Mouse (Mus musculus): ENCODE results near the gene Elmod2.

Elmod2 gene

GRCm38 (mm10) chr8:83278431-83278830 is 53.9 kb downstream of the Elmod2 start:
- DNase-seq (ENCODE audit: low read depth, low spot score): no peak

GRCm38 (mm10) chr8:83274470-83274869 is 57.8 kb downstream of the Elmod2 start:
- no peak for DNase-seq (ENCODE audit: low read depth, low spot score)

- DNase-seq (ENCODE audit: low read depth, low spot score): peak; percentile 12
Observed at GRCm38 (mm10) chr8:83272464-83272863, 59.8 kb downstream of the Elmod2 start.

GRCm38 (mm10) chr8:83271172-83271571 is 61.1 kb downstream of the Elmod2 start:
- no peak for DNase-seq (ENCODE audit: low read depth, low spot score)

Data from ZHBTc4 (cell line).